Mouse (Mus musculus): ENCODE data around the gene Hsdl1.

- TF ChIP-seq CTCF (IDR thresholded peaks at IDR 0.05; ENCODE audit: low read depth, low read length), result no peak
- no peak for TF ChIP-seq POLR2A (IDR thresholded peaks at IDR 0.05; ENCODE audit: extremely low read depth, insufficient read depth, low read length)
Observed at GRCm38 (mm10) chr8:119528762-119529161, 46.2 kb downstream of the Hsdl1 start.

Measured in liver, adult 2 months (tissue).